Mouse (Mus musculus) neutrophil, adult 5-6 weeks (primary cell): ENCODE results near the gene Psmd14. TPM values are rescaled to one million over a fixed set of nuclear protein-coding genes. Genes with fewer than 3 reads are reported as not detected.

Experiments
- ATAC-seq: fragments of 151-379, 151-347 bp; 2 replicates; pipeline ENCODE4 v1.8.0; 2017; ENCODE audit warnings: mild to moderate bottlenecking, moderate TSS enrichment; ENCODE audit not compliant: insufficient number of reproducible peaks, poor library complexity, low FRiP score, severe bottlenecking; ENCODE audit errors: extremely low read depth
- total RNA-seq: library from RNA; stranded (forward); fragments of 200-1000 nt; gene quantifications from 2 replicates; pipeline ENCODE4 v1.2.3, GENCODE M21; 2017

The Psmd14 gene
- total RNA-seq, 1 experiment from 2014 or later: 54.8 TPM

DNA sequence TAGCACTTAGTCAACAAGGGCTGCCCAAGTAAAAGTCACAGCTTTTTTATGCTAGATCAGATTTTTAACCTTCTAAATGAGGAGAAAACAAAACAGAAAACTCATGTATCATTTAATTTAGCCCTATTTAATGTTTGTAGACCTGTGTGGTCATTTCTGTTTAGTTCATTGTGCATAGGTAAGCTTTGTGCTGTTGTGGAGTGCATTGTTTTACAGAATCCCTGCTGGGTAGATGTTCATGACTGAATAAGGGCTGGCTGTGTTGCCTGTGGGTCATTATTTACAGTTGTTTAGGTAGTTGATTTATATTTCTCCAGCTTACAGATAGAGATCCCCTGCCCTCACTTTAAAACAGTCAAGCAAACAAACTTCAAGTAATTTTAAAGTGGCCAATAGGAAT lies 40.9 kb downstream of the Psmd14 start:
- no peak for ATAC-seq

DNA sequence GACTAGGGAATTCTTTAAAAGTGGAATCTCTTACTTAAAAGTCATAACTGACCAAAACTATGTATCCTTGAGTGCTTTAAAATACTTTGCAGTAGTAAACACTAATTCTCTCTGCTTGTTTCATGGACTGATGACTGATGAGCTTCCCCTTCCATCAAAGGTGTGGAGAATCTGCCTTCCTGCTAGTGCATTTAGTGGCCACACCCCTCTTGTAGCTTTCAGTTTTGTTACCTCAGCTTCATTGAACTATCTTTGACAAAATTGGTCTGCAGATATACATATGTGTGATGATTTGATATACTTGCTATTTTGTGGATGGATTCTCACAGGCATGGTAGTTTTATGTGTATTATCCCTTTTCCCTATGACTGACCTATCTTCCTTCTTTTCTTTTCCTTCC lies 43.5 kb downstream of the Psmd14 start:
- ATAC-seq: 0 out of 2 replicates have a peak, but pooled peaks have one; percentile 23

DNA sequence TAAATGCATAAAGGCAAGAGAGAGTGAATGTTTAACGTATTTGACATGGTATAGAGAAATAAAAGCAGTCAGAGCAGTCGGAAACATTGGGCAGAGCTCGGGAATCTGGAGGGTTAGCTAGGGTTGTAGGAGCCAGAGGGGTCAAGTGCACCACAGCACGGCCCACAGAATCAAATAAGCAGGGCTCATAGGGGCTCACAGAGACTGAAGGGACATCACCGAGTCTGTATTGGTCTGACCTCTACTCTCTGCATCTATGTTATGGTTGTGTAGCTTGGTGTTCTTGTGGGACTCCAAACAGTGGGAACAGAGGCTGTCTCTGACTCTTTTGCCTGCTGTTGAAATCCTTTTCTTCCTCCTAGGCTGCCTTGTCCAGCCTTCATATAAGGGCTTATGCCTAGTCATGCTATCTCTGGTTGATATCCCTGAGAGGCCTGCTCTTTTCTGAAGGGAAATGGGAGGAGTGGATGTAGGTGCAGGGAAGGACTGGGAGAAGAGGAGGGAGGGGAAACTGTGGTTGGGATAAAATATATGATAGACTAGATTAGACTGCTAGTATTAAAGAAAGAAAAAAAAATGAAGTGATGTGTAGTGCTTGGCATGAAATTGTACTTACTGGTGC lies 47.9 kb downstream of the Psmd14 start:
- no peak for ATAC-seq

DNA sequence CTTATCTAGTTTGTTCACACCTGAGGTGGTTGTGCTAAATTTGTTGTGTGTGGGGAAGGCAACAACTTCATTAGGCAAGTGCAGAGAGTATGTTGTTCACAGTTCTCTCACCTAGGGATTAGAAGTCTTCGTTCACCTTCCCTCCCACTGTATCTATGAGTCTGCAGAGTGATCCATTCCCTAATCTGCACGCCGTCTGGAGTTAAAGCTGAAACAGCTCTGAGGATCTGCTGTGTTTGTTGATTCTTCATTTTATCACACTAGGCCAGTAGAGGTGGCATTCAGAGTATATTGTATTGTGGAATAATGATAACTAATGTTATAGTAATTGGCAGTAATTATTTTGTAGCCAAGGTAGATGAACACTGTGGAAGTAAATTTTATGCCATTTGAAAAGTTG lies 48.5 kb downstream of the Psmd14 start:
- no peak for ATAC-seq

DNA sequence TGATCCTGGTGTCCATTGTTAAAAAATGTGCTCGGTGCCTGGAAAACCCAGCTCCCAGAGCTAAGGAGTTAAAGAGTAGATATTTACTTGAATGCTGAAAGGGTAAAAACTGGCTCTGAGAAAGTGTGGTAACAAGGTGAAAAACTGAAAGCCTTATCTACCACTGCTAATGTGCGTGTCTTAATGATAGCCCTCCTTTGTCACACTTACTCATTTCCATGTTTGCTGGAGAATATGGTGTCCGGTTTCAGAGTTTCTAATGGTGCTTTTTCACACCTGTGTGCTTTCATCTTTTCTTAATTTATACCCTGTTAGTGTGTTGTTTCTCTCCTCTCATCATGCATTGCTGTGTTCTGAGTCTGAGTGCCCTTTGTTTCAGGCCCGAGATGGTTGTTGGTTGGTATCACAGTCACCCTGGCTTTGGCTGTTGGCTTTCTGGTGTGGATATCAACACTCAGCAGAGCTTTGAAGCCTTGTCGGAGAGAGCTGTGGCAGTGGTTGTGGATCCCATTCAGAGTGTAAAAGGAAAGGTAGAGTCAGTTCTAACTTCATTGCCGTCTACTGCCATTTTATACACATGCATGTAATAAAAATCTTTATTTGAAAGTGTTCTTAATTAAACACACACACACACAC lies 53.1 kb downstream of the Psmd14 start:
- no peak for ATAC-seq

DNA sequence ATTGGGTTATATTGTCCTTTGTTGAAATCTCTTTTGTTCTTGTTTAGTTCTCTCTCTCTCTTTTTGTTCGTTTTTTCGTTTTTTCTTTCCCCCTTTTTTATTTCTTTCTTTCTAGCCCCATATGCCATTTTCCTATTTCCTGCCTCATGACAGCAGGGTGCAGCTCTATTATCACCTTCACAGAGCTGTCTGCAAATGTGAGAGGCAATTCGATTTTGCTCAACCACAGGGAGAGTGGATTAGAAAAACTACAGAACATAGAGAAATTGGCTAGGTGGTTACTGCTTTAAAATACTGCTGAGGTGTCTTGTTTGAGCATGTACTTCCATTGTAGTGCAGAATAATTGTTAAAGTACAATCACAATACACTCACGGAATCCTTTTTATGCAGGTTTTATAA lies 54.0 kb downstream of the Psmd14 start:
- no peak for ATAC-seq

DNA sequence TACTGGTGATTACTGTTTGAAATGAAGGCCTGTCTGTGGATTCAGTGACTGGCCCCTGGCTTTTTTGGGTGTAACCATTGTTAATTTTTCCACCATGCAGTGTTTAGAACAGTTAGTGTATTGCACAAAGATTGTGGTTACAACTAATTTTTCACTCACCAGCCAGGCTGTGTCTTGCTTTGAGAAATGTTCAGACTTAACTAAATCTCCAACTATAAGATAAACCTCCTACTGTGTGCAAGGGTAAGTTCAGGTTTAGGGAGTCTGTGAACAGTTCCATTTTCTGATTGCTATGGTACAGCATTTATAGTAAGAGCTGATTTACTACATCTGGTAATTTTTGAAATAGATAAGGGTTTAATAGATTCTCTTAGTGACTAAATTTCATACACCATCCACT lies 69.3 kb downstream of the Psmd14 start:
- no peak for ATAC-seq

DNA sequence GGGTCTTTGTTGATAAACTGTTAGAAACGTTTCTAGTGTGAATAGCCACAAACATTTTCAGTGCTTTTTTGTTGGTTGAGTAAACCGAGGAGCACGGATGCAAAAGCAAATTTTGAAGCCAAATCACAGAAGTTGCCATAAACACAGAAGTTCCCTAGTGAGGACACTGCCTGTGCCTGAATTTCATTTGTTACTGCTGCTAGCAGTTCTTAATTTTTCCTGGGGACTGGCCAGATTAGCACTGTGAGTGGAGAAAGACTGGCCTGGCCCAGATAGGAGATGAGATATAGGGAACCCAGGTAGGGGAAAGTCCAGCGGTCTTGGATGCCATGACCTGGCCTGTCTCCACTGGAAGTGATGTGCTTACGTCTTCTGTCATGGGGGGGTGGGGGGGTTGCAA lies 83.5 kb downstream of the Psmd14 start:
- ATAC-seq: no peak

DNA sequence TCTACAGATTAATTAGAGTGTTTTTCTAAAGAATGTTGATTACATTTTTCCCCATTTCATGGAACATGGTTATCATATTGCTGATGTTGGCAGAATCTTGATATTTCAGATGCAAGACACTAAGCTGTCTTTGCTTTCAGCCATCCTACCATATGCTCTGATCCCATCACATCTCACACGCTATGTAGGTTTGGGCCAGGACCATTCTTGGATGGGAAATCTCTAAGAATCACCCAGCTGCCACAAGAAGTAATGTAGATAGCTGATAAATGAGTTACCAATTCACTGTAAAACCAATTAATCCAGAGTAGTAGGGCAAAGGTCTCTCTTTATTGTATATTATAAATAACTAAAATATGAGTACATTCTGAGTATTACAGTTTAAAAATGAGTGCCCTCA lies 86.6 kb downstream of the Psmd14 start:
- no peak for ATAC-seq

DNA sequence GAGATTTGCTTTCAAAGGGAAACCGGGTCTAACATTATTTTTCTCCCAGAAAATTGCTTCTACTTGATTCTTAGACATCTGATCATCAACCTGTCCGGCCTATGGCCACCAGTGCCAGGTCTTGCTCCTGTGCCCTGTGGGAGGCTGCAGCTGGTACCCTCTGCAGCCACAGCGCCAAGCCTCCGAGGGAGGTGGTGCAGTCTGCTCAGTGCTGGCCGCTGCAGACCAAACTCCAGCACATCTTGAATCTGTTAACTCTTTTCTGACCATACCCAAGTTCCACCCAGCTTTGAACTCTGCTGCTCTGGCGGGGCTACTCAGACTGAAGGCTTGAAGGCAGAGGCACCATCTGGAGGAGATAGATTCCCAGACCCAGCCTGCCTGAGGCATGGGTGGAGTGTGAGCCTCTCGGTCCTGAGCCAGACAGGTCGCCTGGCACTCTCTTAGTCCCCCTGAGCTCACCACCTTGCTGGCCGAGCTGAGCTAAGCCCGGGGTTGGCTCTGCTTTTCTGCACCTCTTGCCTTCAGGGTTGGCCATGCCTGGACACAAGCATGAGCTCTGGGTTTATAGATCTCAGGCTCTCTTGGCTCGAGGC lies 91.3 kb downstream of the Psmd14 start, which contains the start of gene Tbr1:
TSS of gene Tbr1 (plus strand) at position 275 of the 596 bp plus-strand sequence.
- ATAC-seq: no peak

DNA sequence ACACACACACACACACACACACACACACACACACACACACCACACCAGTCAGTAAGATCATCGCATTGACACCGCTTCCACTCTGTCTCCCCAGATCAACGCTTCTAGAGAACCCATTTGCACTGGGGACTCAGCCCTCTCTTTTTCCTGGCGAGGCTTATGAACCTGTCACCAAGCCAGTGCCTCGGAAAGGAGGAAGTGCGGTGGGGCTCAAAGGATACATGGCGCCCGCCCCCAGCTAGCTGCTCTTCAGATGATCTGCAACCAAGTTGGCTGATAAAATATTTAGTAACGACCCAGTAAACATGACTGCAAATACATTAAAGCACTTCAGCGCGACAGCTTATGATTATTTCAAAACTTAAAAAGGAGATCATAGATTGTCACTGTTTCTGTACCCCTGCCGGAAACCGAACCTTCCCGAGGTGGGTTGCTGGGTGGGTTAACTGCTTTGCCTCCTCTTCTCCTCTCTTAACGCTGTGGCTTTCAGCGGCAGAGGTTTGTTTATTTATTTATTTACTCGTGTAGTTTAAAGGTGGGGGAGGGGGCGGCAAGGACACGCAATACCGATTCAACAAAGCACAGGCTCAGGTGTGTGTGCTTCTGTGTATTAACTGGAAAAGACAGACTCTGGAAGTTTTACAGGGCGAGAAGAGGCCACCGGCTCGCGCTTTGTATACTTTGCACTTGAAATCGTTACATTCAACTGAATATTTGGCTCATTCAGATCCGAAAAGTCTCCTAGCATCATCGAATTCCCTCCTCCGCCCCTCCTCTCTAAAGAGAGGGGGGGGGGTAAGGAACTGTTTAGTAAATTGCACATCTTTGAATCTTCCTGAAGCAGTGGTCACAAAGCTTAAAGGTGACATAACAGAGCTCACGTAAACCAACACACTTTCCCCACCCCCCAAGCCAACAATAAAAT lies 92.2 kb downstream of the Psmd14 start:
- ATAC-seq: peak; percentile 39; the same call in 1 of the 2 replicates

DNA sequence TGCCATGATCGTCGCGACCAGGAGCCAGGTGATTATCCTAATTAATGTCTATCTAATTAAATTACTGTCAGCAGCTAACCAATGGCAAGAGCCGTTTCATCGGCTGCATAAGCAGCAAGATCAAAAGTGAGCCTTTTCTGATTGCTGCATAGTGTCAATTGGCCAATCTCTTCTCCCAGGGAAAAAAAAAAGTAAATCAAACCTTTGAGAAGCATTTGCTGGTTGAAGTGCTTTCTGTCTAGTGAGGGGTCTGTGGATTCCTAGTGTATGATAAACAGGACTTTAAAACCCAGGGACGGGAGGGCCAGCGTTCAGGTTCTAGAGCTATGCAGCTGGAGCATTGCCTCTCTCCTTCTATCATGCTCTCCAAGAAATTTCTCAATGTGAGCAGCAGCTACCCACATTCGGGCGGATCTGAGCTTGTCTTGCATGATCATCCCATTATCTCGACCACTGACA lies 92.9 kb downstream of the Psmd14 start:
- ATAC-seq: no peak

DNA sequence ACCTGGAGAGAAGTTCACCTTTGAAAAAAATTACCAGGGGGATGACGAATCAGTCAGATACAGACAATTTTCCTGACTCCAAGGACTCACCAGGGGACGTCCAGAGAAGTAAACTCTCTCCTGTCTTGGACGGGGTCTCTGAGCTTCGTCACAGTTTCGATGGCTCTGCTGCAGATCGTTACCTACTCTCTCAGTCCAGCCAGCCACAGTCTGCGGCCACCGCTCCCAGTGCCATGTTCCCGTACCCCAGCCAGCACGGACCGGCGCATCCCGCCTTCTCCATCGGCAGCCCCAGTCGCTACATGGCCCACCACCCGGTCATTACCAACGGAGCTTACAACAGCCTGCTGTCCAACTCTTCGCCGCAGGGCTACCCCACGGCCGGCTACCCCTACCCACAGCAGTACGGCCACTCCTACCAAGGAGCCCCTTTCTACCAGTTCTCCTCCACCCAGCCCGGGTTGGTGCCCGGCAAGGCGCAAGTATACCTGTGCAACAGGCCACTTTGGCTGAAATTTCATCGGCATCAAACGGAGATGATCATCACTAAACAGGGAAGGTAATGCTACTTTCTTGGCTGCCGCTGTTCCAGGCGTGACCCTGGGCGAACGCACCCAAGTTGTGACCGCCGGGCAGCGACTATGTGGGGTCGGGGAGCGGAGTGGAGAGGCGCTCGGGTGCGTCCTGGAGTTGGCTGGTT lies 93.5 kb downstream of the Psmd14 start:
- no peak for ATAC-seq

DNA sequence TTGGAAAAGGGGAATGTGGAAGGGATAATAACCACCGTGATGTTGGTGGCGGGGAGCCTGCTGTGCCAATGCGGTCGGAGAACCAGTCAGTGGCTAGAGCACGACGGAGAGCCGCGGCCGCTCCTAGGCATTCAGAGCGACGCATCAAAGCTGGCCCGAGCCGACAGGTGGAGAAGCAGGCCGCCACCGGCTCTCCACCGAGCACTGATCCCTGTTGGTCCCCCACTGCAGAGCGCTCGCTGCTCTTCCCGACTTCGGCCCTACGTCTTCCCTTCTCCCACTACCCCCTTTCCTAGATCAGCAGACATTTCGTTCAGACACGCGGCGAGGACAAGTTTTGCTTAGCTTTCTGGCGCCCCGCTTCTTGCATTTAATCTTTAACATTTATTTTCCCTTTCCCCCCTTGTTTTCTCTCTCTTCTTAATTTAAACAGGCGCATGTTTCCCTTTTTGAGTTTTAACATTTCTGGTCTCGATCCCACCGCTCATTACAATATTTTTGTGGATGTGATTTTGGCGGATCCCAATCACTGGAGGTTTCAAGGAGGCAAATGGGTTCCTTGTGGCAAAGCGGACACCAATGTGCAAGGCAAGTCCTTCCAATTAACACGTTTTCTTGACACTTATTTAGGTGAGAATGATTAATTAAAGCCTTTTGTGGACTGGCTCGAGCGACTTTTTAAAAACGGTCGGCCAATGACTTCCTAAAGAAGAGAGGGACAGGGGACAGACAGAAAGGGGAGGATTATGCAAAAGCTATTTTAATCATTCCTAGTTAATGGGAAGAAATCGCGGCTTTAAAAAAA lies 94.2 kb downstream of the Psmd14 start:
- 0 out of 2 replicates have a peak, but pooled peaks have one; percentile 15 for ATAC-seq

DNA sequence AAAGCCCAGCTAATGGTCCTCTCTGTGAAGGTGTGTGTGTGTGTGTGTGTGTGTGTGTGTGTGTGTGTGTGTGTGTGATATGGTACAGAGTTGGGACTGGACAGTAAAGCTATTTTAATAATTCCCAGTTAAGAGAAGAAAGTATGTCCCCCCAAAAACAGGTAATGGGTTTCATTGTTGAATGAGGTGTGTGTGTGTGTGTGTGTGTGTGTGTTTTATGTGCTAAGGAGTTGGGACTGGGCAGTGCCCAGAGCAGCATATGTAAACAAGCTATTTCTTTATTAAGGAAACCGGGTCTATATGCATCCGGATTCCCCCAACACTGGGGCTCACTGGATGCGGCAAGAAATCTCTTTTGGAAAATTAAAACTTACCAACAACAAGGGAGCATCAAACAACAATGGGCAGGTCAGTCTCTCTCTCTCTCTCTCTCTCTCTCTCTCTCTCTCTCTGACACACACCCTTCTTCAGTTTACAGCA lies 94.9 kb downstream of the Psmd14 start:
- no peak for ATAC-seq

DNA sequence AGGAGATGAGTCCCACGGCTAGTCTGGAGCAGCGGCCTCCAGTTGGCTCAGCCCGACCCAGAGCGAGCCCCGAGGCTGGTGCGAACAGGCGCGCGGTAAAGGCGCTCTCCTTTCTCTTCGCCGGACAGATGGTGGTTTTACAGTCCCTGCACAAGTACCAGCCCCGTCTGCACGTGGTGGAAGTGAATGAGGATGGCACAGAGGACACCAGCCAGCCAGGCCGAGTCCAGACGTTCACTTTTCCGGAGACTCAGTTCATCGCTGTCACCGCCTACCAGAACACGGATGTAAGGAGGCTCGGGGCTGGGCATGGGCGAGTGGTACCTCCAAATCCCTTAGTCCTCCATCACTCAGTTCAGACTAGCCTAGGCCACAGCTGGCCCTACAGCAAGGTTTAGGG lies 95.7 kb downstream of the Psmd14 start:
- no peak for ATAC-seq

DNA sequence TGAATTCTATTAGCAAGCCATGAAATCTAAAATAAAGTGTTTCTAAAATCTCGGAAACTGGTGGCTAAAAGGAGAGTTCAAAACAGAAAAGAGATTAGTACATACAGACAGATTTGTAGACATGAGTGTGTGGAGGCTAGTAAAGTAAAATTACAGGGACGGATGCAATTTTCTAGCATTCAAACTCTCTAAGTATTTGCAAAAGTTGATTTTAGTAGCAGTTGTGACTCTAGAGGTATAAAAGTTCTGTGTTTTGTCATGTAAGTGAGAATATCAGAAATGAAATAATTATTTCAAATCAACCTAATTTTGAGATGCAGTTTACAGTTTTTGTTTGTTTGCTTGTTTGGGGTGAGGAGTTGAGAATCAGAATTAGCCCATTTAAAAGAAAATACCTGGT lies 96.3 kb downstream of the Psmd14 start:
- ATAC-seq: no peak

DNA sequence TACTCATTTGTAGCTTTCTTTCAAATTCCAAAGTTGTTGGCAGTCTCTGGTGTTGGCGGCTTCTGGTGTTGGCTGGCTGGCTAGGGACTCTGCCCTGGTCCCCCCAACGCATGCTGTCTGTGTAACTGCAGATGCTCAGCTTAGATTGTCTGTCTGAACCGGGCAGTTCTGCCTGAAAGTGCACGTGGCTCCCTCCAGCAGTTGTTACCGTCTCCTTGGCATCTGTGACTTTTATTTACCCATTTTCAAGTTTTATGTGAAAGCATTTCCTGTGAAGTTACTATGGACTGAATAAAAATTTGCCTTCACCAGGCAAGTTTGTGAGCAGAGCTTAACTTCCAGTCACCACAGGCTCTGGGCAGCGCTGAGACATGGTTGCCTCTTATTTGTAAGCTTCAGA lies 97.3 kb downstream of the Psmd14 start:
- no peak for ATAC-seq
